Mouse (Mus musculus): Measurements from ENCODE around the gene Apex2. TPM values are rescaled to one million over a fixed set of nuclear protein-coding genes. Genes with fewer than 3 reads are reported as not detected.
A peak's percentile ranks its signal among the peaks of the same experiment; 100 is the strongest.
"Not testable (repeated sequence)": the region's sequence is repeated elsewhere in the genome, so short reads cannot be mapped to it uniquely, and the experiment has no call there.

The Apex2 gene
- polyA plus RNA-seq, 1 experiment from 2014 or later, result 17.5 TPM

- Histone ChIP-seq H3K4me3 (ENCODE audit: low read length) (no peak overlapping the region), H3K4me1 (replicated peaks; ENCODE audit: control insufficient read depth, insufficient read depth, low read length) (no peaks in the 10 kb centered on the region), H3K4me2 (ENCODE audit: low read depth, low read length) (no peak overlapping the region), H3K27ac (ENCODE audit: low read length) (no peak overlapping the region), H3K27me3 (ENCODE audit: control insufficient read depth, insufficient read depth, low read depth, low read length) (no peaks in the 10 kb centered on the region), H3K9ac (ENCODE audit: low read length) (no peak overlapping the region), H3K36me3 (ENCODE audit: control insufficient read depth, insufficient read depth, low read length) (no peaks in the 10 kb centered on the region; the same call in 1 of the 2 replicates), H3K9me3 (ENCODE audit: control insufficient read depth, low read length) (no peaks in the 10 kb centered on the region)
- 67% methylated on average over 6 of the region's 6 CpGs for WGBS
- ATAC-seq (ENCODE audit: low read depth), result no peak
These were observed 78.4 kb downstream of the Apex2 start for GRCm38 (mm10) chrX:150511274-150511673.

GRCm38 (mm10) chrX:150510631-150511030 is 79.0 kb downstream of the Apex2 start:
- ATAC-seq (ENCODE audit: low read depth), result no peak
- Histone ChIP-seq H3K27ac (ENCODE audit: low read length) (no peak overlapping the region), H3K4me1 (replicated peaks; ENCODE audit: control insufficient read depth, insufficient read depth, low read length) (no peaks in the 10 kb centered on the region), H3K9ac (ENCODE audit: low read length) (no peak overlapping the region), H3K4me2 (ENCODE audit: low read depth, low read length) (no peak overlapping the region), H3K36me3 (ENCODE audit: control insufficient read depth, insufficient read depth, low read length) (no peaks in the 10 kb centered on the region; the same call in 1 of the 2 replicates), H3K9me3 (ENCODE audit: control insufficient read depth, low read length) (no peaks in the 10 kb centered on the region), H3K4me3 (ENCODE audit: low read length) (no peak overlapping the region), H3K27me3 (ENCODE audit: control insufficient read depth, insufficient read depth, low read depth, low read length) (no peaks in the 10 kb centered on the region)
- 49% methylated on average over 4 of the region's 4 CpGs for WGBS

- Histone ChIP-seq H3K36me3 (ENCODE audit: control insufficient read depth, insufficient read depth, low read length) (no peaks in the 10 kb centered on the region; the same call in 1 of the 2 replicates), H3K27me3 (ENCODE audit: control insufficient read depth, insufficient read depth, low read depth, low read length) (no peaks in the 10 kb centered on the region), H3K4me3 (ENCODE audit: low read length) (no peak overlapping the region), H3K9ac (ENCODE audit: low read length) (no peak overlapping the region), H3K4me1 (replicated peaks; ENCODE audit: control insufficient read depth, insufficient read depth, low read length) (no peaks in the 10 kb centered on the region), H3K9me3 (ENCODE audit: control insufficient read depth, low read length) (no peaks in the 10 kb centered on the region), H3K4me2 (ENCODE audit: low read depth, low read length) (no peak overlapping the region), H3K27ac (ENCODE audit: low read length) (no peak overlapping the region)
- no peak for ATAC-seq (ENCODE audit: low read depth)
- WGBS, result 72% methylated on average over 6 of the region's 6 CpGs
These were observed 81.0 kb downstream of the Apex2 start for GRCm38 (mm10) chrX:150508696-150509095.

GRCm38 (mm10) chrX:150487811-150488210 is 101.9 kb downstream of the Apex2 start:
- not testable (repeated sequence) for H3K27me3 ChIP-seq (ENCODE audit: control insufficient read depth, insufficient read depth, low read depth, low read length); H3K4me1 ChIP-seq (replicated peaks; ENCODE audit: control insufficient read depth, insufficient read depth, low read length); H3K9ac ChIP-seq (ENCODE audit: low read length); H3K4me2 ChIP-seq (ENCODE audit: low read depth, low read length); H3K4me3 ChIP-seq (ENCODE audit: low read length); H3K9me3 ChIP-seq (ENCODE audit: control insufficient read depth, low read length); H3K27ac ChIP-seq (ENCODE audit: low read length); H3K36me3 ChIP-seq (ENCODE audit: control insufficient read depth, insufficient read depth, low read length); ATAC-seq (ENCODE audit: low read depth)
- 29% methylated on average over 1 of the region's 10 CpGs for WGBS

GRCm38 (mm10) chrX:150486314-150487030 is 103.2 kb downstream of the Apex2 start:
- H3K4me2 ChIP-seq (ENCODE audit: low read depth, low read length); H3K9me3 ChIP-seq (ENCODE audit: control insufficient read depth, low read length); H3K27me3 ChIP-seq (ENCODE audit: control insufficient read depth, insufficient read depth, low read depth, low read length); H3K9ac ChIP-seq (ENCODE audit: low read length); H3K36me3 ChIP-seq (ENCODE audit: control insufficient read depth, insufficient read depth, low read length); H3K27ac ChIP-seq (ENCODE audit: low read length); H3K4me3 ChIP-seq (ENCODE audit: low read length); H3K4me1 ChIP-seq (replicated peaks; ENCODE audit: control insufficient read depth, insufficient read depth, low read length); ATAC-seq (ENCODE audit: low read depth): not testable (repeated sequence)
- 56% methylated on average over 7 of the region's 22 CpGs for WGBS

GRCm38 (mm10) chrX:150477854-150478780 is 111.6 kb downstream of the Apex2 start:
- WGBS, result under 1% methylated on average over 34 of the region's 34 CpGs
- no peaks in the 10 kb centered on the region for H3K36me3 ChIP-seq (ENCODE audit: control insufficient read depth, insufficient read depth, low read length)
- peak; percentile 99 for ATAC-seq (ENCODE audit: low read depth)

GRCm38 (mm10) chrX:150471416-150471815 is 118.3 kb downstream of the Apex2 start:
- Histone ChIP-seq H3K4me3 (ENCODE audit: low read length) (no peak overlapping the region), H3K9me3 (ENCODE audit: control insufficient read depth, low read length) (no peaks in the 10 kb centered on the region), H3K36me3 (ENCODE audit: control insufficient read depth, insufficient read depth, low read length) (no peaks in the 10 kb centered on the region), H3K27ac (ENCODE audit: low read length) (no peak overlapping the region), H3K4me2 (ENCODE audit: low read depth, low read length) (no peak overlapping the region), H3K4me1 (replicated peaks; ENCODE audit: control insufficient read depth, insufficient read depth, low read length) (no peaks in the 10 kb centered on the region), H3K9ac (ENCODE audit: low read length) (no peak overlapping the region), H3K27me3 (ENCODE audit: control insufficient read depth, insufficient read depth, low read depth, low read length) (no peaks in the 10 kb centered on the region)
- 82% methylated on average over 1 of the region's 1 CpGs for WGBS
- ATAC-seq (ENCODE audit: low read depth), result no peak

More at GRCm38 (mm10) chrX:150477854-150478780, 111.6 kb downstream of the Apex2 start:
- peak overlapping the region; percentile 61 for H3K4me3 ChIP-seq (ENCODE audit: low read length)
- no peaks in the 10 kb centered on the region for H3K9me3 ChIP-seq (ENCODE audit: control insufficient read depth, low read length)
- H3K27me3 ChIP-seq (ENCODE audit: control insufficient read depth, insufficient read depth, low read depth, low read length), result no peaks in the 10 kb centered on the region
- peak overlapping the region; percentile 71 for H3K9ac ChIP-seq (ENCODE audit: low read length)
- peak overlapping the region; percentile 21; the same call in 1 of the 2 replicates for H3K4me2 ChIP-seq (ENCODE audit: low read depth, low read length)
- no peaks in the 10 kb centered on the region for H3K4me1 ChIP-seq (replicated peaks; ENCODE audit: control insufficient read depth, insufficient read depth, low read length)
- H3K27ac ChIP-seq (ENCODE audit: low read length), result peak overlapping the region; percentile 93

All from lung, embryonic 16.5 days (tissue).